Mouse (Mus musculus) G1E (cell line): ENCODE results near the gene Enah.

Source experiments
- CTCF ChIP-seq: IDR thresholded peaks from 2 replicates; pipeline ENCODE4 v1.5.1; 2012; ENCODE audit warnings: low read depth, low read length, inconsistent platforms, mixed read lengths
- GATA1 ChIP-seq: IDR thresholded peaks from 2 replicates; pipeline ENCODE4 v1.6.1; 2012; ENCODE audit warnings: borderline replicate concordance, low read length, inconsistent platforms, mixed read lengths

DNA sequence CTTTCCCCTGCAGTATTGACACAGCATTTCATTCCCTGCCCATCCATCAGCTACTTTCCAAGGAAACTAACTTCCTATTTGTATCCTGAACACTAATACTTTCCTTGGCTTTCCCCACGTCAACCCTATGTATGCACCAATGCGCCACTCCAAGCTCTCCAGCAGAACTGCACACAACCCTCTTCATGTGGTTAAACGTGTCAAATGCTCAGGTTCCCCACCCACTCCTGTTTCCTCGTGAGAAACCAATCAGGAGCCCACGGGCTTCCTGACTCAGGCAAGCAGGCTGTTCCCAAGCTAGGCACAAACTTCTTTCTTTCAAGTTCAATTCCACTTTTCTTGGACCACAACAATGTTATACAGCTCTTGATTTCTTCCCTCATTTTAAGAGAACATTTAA lies 91.4 kb downstream of the Enah start:
- TF ChIP-seq CTCF (no peak), GATA1 (no peak)
